Mouse (Mus musculus) T-helper 2 cell (primary cell): Measurements from ENCODE around the gene Klhl6.
"Not testable (repeated sequence)": the region's sequence is repeated elsewhere in the genome, so short reads cannot be mapped to it uniquely, and the experiment has no call there.

Experiments
- in situ Hi-C: fragments of 300-600 bp; cut with MboI, MseI; formaldehyde crosslinking; loops from one replicate; pipeline ENCODE4 v1.15.1; 2025; ENCODE audit warnings: high pct_unique_total_duplicates

Gene Klhl6

GRCm38 (mm10) chr16:19982537-19983257 is at the start of gene Klhl6:
TSS of gene Klhl6 (minus strand) at chr16:19983037.
- in situ Hi-C loops = loop anchor here (10.0 kb wide), 1 partner anchor 1168 kb away; the partner anchor contains the start of genes Cdc45 and Ufd1

GRCm38 (mm10) chr16:20027241-20027640 is 44.4 kb upstream of the Klhl6 start:
- in situ Hi-C loops = not testable (repeated sequence)

- in situ Hi-C loops = no loop called here
These were observed 40.0 kb upstream of the Klhl6 start for GRCm38 (mm10) chr16:20022821-20023220.

GRCm38 (mm10) chr16:20021848-20022247 is 39.0 kb upstream of the Klhl6 start:
- in situ Hi-C loops = no loop called here

- in situ Hi-C loops = no loop called here
These were observed 29.8 kb upstream of the Klhl6 start for GRCm38 (mm10) chr16:20012647-20013046.

GRCm38 (mm10) chr16:20006066-20006465 is 23.2 kb upstream of the Klhl6 start:
- in situ Hi-C loops = loop anchor here (5.0 to 10.0 kb wide), 3 partner anchors 89 to 759 kb away; no protein-coding TSS in a partner anchor

- in situ Hi-C loops = loop anchor here (10.0 kb wide), 2 partner anchors 565 to 765 kb away; no protein-coding TSS in a partner anchor
These were observed 17.4 kb upstream of the Klhl6 start for GRCm38 (mm10) chr16:20000286-20000685.

GRCm38 (mm10) chr16:19997616-19998015 is 14.8 kb upstream of the Klhl6 start:
- in situ Hi-C loops = no loop called here

GRCm38 (mm10) chr16:19996913-19997312 is 14.1 kb upstream of the Klhl6 start:
- in situ Hi-C loops = not testable (repeated sequence)

GRCm38 (mm10) chr16:19995818-19996217 is 13.0 kb upstream of the Klhl6 start:
- in situ Hi-C loops = no loop called here

- in situ Hi-C loops = no loop called here
These were observed 10.4 kb upstream of the Klhl6 start for GRCm38 (mm10) chr16:19993278-19993677.

- in situ Hi-C loops = no loop called here
These were observed 7.7 kb upstream of the Klhl6 start for GRCm38 (mm10) chr16:19990536-19990935.

GRCm38 (mm10) chr16:19987589-19987988 is 4.8 kb upstream of the Klhl6 start:
- in situ Hi-C loops = loop anchor here (10.0 kb wide), 1 partner anchor 1173 kb away; the partner anchor contains the start of genes Cdc45 and Ufd1

- in situ Hi-C loops = loop anchor here (10.0 kb wide), 1 partner anchor 1170 kb away; the partner anchor contains the start of genes Cdc45 and Ufd1
These were observed 2.2 kb upstream of the Klhl6 start for GRCm38 (mm10) chr16:19984884-19985643.

- in situ Hi-C loops = loop anchor here (10.0 kb wide), 1 partner anchor 1169 kb away; the partner anchor contains the start of genes Cdc45 and Ufd1
These were observed 722 bp upstream of the Klhl6 start for GRCm38 (mm10) chr16:19983559-19983958.

- in situ Hi-C loops = loop anchor here (10.0 kb wide), 1 partner anchor 1167 kb away; the partner anchor contains the start of genes Cdc45 and Ufd1
These were observed 1.2 kb downstream of the Klhl6 start for GRCm38 (mm10) chr16:19981684-19982083.

- in situ Hi-C loops = loop anchor here (10.0 kb wide), 1 partner anchor 1166 kb away; the partner anchor contains the start of genes Cdc45 and Ufd1
These were observed 1.8 kb downstream of the Klhl6 start for GRCm38 (mm10) chr16:19981006-19981405.

GRCm38 (mm10) chr16:19979755-19980154 is 3.1 kb downstream of the Klhl6 start:
- in situ Hi-C loops = loop anchor here (10.0 kb wide), 1 partner anchor 1165 kb away; the partner anchor contains the start of genes Cdc45 and Ufd1

GRCm38 (mm10) chr16:19977282-19977681 is 5.6 kb downstream of the Klhl6 start:
- in situ Hi-C loops = no loop called here

- in situ Hi-C loops = no loop called here
These were observed 6.0 kb downstream of the Klhl6 start for GRCm38 (mm10) chr16:19976825-19977224.

GRCm38 (mm10) chr16:19975432-19975831 is 7.4 kb downstream of the Klhl6 start:
- in situ Hi-C loops = no loop called here

GRCm38 (mm10) chr16:19973480-19973879 is 9.4 kb downstream of the Klhl6 start:
- in situ Hi-C loops = no loop called here
